Mouse (Mus musculus) heart, adult 2 months (tissue): ENCODE measurements around the gene Btn1a1. TPM values are rescaled to one million over a fixed set of nuclear protein-coding genes. Genes with fewer than 3 reads are reported as not detected.

Experiments
- DNase-seq, 2 experiments: peaks; one replicate each; pipeline ENCODE4 v3.0.0; 2021
- H3K27ac ChIP-seq: fragments of 200-600 bp; 2 replicates; pipeline ENCODE4 v1.8.1; 2022
- H3K27me3 ChIP-seq: fragments of 200-500 bp; 2 replicates; pipeline ENCODE4 v1.6.1; 2012; ENCODE audit warnings: mild to moderate bottlenecking, low read length, inconsistent platforms, mixed read lengths; ENCODE audit not compliant: control insufficient read depth, insufficient read depth
- H3K36me3 ChIP-seq: fragments of 200-500 bp; 2 replicates; pipeline ENCODE4 v1.6.1; 2012; ENCODE audit warnings: low read length, inconsistent platforms; ENCODE audit not compliant: control insufficient read depth, insufficient read depth
- H3K4me1 ChIP-seq: fragments of 200-500 bp; 2 replicates; pipeline ENCODE4 v1.6.1; 2011; ENCODE audit warnings: low read length; ENCODE audit not compliant: control insufficient read depth, insufficient read depth
- H3K4me3 ChIP-seq: fragments of 200-600 bp; 2 replicates; pipeline ENCODE4 v1.8.1; 2022
- H3K79me2 ChIP-seq: fragments of 200-500 bp; replicated peaks from 2 replicates; pipeline ENCODE4 v1.6.1; 2012; ENCODE audit warnings: mild to moderate bottlenecking, inconsistent platforms, low read length, moderate library complexity, mixed read lengths; ENCODE audit not compliant: control insufficient read depth, insufficient read depth
- H3K9ac ChIP-seq: fragments of 200-500 bp; 2 replicates; pipeline ENCODE4 v1.6.1; 2012; ENCODE audit warnings: low read depth, mild to moderate bottlenecking, control low read depth, inconsistent platforms, low read length, mixed read lengths
- CTCF ChIP-seq: fragments of 200-600 bp; IDR thresholded peaks from 2 replicates; pipeline ENCODE4 v1.8.1; 2022; ENCODE audit warnings: antibody characterized with exemption, mild to moderate bottlenecking, moderate library complexity
- EP300 ChIP-seq: fragments of 200-500 bp; IDR thresholded peaks from 2 replicates; pipeline ENCODE4 v1.6.1; 2011; ENCODE audit warnings: low read depth, low read length, control low read depth; ENCODE audit not compliant: insufficient read depth
- POLR2A ChIP-seq: fragments of 200-500 bp; IDR thresholded peaks from 2 replicates; pipeline ENCODE4 v1.6.1; 2011; ENCODE audit warnings: mild to moderate bottlenecking, low read depth, low read length, control low read depth; ENCODE audit not compliant: insufficient read depth
- WGBS: fragments of 180-500 bp; shearing (Covaris S2); methylation state at CpG from one replicate; pipeline ENCODE4 v1.1.7; 2018; 5-methylcytosine and 5-hydroxymethylcytosine counted together
- intact Hi-C: fragments of 180-260 bp; cut with DNase I; formaldehyde crosslinking; loops from one replicate; pipeline ENCODE4 v1.15.1; 2025
- polyA plus RNA-seq: library from polyadenylated mRNA; depleted of rRNA; stranded (reverse); fragments of >200 nt; gene quantifications from 2 replicates; pipeline ENCODE4 v1.2.3, GENCODE M21; 2012
- total RNA-seq, 2 experiments: library from RNA; stranded (reverse); gene quantifications; 2 replicates each; pipeline ENCODE4 v1.2.3; 2021

Gene Btn1a1
- total and polyA plus RNA-seq, 3 experiments: not detected

GRCm38 (mm10) chr13:23435676-23436075, 30.0 kb downstream of the Btn1a1 start:
- no peak overlapping the region for H3K27ac ChIP-seq
- no peaks in the 10 kb centered on the region for H3K36me3 ChIP-seq
- H3K79me2 ChIP-seq: no peaks in the 10 kb centered on the region
- H3K4me3 ChIP-seq: peak overlapping the region; percentile 31
- H3K4me1 ChIP-seq: no peaks in the 10 kb centered on the region; the same call in 1 of the 2 replicates
- TF ChIP-seq POLR2A (no peak), EP300 (no peak), CTCF (no peak)
- DNase-seq: no peak
- H3K9ac ChIP-seq: no peak overlapping the region
- intact Hi-C loops: loop anchor here (5.0 to 10.0 kb wide), 2 partner anchors 1413 to 1491 kb away; partner anchors contain the start of gene Zfp184
- 4% methylated on average over 12 of the region's 12 CpGs for WGBS
- no peaks in the 10 kb centered on the region for H3K27me3 ChIP-seq

GRCm38 (mm10) chr13:23435241-23435640, 30.5 kb downstream of the Btn1a1 start:
- TF ChIP-seq CTCF: no peak
- no peak for TF ChIP-seq POLR2A
- TF ChIP-seq EP300: no peak
- Histone ChIP-seq H3K27ac (no peak overlapping the region), H3K79me2 (no peaks in the 10 kb centered on the region), H3K4me3 (no peak overlapping the region), H3K4me1 (no peaks in the 10 kb centered on the region; the same call in 1 of the 2 replicates), H3K36me3 (no peaks in the 10 kb centered on the region), H3K9ac (no peak overlapping the region), H3K27me3 (no peaks in the 10 kb centered on the region)
- intact Hi-C loops: loop anchor here (5.0 to 10.0 kb wide), 2 partner anchors 1413 to 1490 kb away; partner anchors contain the start of gene Zfp184
- no peak for DNase-seq
- WGBS: 47% methylated on average over 4 of the region's 4 CpGs

- Histone ChIP-seq H3K4me3 (no peak overlapping the region), H3K79me2 (no peaks in the 10 kb centered on the region), H3K4me1 (no peaks in the 10 kb centered on the region; the same call in 1 of the 2 replicates), H3K9ac (no peak overlapping the region), H3K36me3 (no peaks in the 10 kb centered on the region; the same call in 1 of the 2 replicates), H3K27ac (no peak overlapping the region), H3K27me3 (no peaks in the 10 kb centered on the region)
- WGBS: 50% methylated on average over 7 of the region's 7 CpGs
- no peak for TF ChIP-seq POLR2A
- TF ChIP-seq CTCF: no peak
- no peak for TF ChIP-seq EP300
- intact Hi-C loops: loop anchor here (5.0 to 10.0 kb wide), 2 partner anchors 263 to 1490 kb away; partner anchors contain the start of genes Hist1h1t, Hist1h4c and Zfp184
- no peak for DNase-seq
Measured at GRCm38 (mm10) chr13:23434426-23434825, 31.3 kb downstream of the Btn1a1 start.

- Histone ChIP-seq H3K27ac (no peak overlapping the region), H3K36me3 (no peaks in the 10 kb centered on the region; the same call in 1 of the 2 replicates), H3K79me2 (no peaks in the 10 kb centered on the region), H3K4me1 (no peaks in the 10 kb centered on the region; the same call in 1 of the 2 replicates), H3K4me3 (no peak overlapping the region), H3K27me3 (no peaks in the 10 kb centered on the region), H3K9ac (no peak overlapping the region)
- no peak for TF ChIP-seq EP300
- no peak for TF ChIP-seq CTCF
- no peak for TF ChIP-seq POLR2A
- WGBS: 68% methylated on average over 5 of the region's 5 CpGs
- DNase-seq: no peak
- intact Hi-C loops: loop anchor here (5.0 to 10.0 kb wide), 2 partner anchors 264 to 1489 kb away; partner anchors contain the start of genes Hist1h1t, Hist1h4c and Zfp184
Measured at GRCm38 (mm10) chr13:23433801-23434200, 31.9 kb downstream of the Btn1a1 start.

- Histone ChIP-seq H3K9ac (no peak overlapping the region), H3K4me3 (peak overlapping the region; percentile 49), H3K79me2 (no peaks in the 10 kb centered on the region), H3K4me1 (no peaks in the 10 kb centered on the region; the same call in 1 of the 2 replicates), H3K36me3 (no peaks in the 10 kb centered on the region; the same call in 1 of the 2 replicates), H3K27me3 (no peaks in the 10 kb centered on the region), H3K27ac (no peak overlapping the region)
- no peak for TF ChIP-seq EP300
- TF ChIP-seq CTCF: no peak
- TF ChIP-seq POLR2A: no peak
- WGBS: 7% methylated on average over 5 of the region's 5 CpGs
- intact Hi-C loops: loop anchor here (5.0 to 10.0 kb wide), 2 partner anchors 264 to 1488 kb away; partner anchors contain the start of genes Hist1h1t, Hist1h4c and Zfp184
- DNase-seq: no peak
Measured at GRCm38 (mm10) chr13:23433206-23433605, 32.5 kb downstream of the Btn1a1 start.
